Mouse (Mus musculus): ENCODE results near the gene Gm10377.
"Not testable (repeated sequence)": the region's sequence is repeated elsewhere in the genome, so short reads cannot be mapped to it uniquely, and the experiment has no call there.

Gene Gm10377

GRCm38 (mm10) chr14:42797887-42798286, at the start of gene Gm10377:
Gene Gm10377 (minus strand): TSS chr14:42797987.
- not testable (repeated sequence) for DNase-seq

GRCm38 (mm10) chr14:42768721-42769120, 29.1 kb downstream of the Gm10377 start, which contains the start of gene Gm3015:
Gene Gm3015 (minus strand): TSS chr14:42768821.
- not testable (repeated sequence) for DNase-seq

Data from cerebellum, adult 9-10 months (tissue).